Mouse (Mus musculus): ENCODE results near the gene Gm826. TPM values are rescaled to one million over a fixed set of nuclear protein-coding genes. Genes with fewer than 3 reads are reported as not detected.

Gene Gm826
- total RNA-seq (2015; ENCODE audit: low replicate concordance) (not detected in 2 replicates), total RNA-seq (2017; ENCODE audit: low replicate concordance) (not detected in 2 replicates)

- no peak for ATAC-seq (replicated peaks; ENCODE audit: low FRiP score, poor library complexity, severe bottlenecking)
Observed at GRCm38 (mm10) chr2:160334111-160334661, at the start of gene Gm826. Gm826 (minus strand) TSS chr2:160334162.

DNA sequence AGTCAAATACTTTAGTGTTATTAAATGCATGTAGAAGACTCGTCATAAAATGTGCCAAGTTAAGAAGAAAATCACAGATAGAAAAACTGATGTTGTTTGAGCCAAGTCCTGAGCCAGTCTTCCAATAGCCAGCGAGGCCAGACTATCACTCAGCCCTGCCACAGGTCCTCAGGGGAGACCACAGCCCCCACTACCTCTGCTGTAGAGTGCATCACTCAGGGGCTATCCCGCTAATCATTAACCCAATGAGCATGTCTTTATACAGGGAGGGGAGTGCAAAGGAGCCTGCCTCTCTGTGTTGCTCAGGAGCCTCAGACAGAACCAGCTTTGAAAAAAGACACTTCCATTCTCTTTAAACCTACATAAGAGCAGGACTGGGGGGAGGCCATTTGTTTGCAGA is 49.5 kb upstream of the Gm826 start:
- ATAC-seq (replicated peaks; ENCODE audit: low FRiP score, poor library complexity, severe bottlenecking) = no peak

DNA sequence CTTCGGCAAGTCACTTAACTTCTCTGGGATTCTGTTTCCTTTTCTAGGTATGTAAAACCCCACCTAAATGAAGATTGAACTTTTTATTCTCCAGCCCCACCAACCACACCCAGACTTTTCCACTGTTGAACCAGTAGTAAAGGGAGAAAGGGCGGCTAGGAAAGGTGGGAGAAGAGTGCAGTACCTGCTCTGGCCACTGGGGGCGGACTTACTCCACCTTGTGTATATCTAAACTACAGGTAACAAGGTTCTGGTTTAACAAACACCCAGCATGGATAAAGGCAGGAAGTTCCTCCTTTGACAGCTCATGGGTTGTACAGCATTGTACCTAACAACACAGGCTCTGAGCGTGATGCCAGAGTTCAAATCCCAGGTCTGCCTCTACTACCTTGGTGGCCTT is 44.3 kb upstream of the Gm826 start:
- no peak for ATAC-seq (replicated peaks; ENCODE audit: low FRiP score, poor library complexity, severe bottlenecking)

GRCm38 (mm10) chr2:160376236-160376635 is 42.3 kb upstream of the Gm826 start:
- no peak for ATAC-seq (replicated peaks; ENCODE audit: low FRiP score, poor library complexity, severe bottlenecking)

GRCm38 (mm10) chr2:160369653-160370420 is 35.9 kb upstream of the Gm826 start:
- no peak for ATAC-seq (replicated peaks; ENCODE audit: low FRiP score, poor library complexity, severe bottlenecking)

GRCm38 (mm10) chr2:160368422-160369357 is 34.7 kb upstream of the Gm826 start:
- no peak for ATAC-seq (replicated peaks; ENCODE audit: low FRiP score, poor library complexity, severe bottlenecking)

GRCm38 (mm10) chr2:160367448-160368208 is 33.7 kb upstream of the Gm826 start:
- ATAC-seq (replicated peaks; ENCODE audit: low FRiP score, poor library complexity, severe bottlenecking) = no peak

DNA sequence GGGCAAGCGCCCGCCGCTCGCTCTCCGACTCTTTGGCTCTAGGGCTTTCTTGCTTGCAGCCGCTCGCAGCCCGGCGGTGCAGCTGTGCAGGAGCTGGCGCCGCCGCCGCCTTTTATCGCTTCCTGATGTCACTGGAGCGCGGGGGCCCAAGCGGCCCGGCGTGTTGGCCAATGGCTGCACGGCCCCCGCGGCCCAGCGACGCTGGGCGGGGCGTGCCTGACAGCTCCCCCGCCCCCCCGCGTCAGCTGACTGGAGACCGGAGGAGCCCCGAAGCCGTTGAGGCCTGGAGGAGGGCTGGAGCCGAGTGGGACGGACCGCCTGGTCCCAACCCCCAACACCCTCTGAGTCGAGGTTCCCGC is 33.0 kb upstream of the Gm826 start, which contains the start of gene Mafb:
Mafb (minus strand) TSS at position 86 of the 359 bp plus-strand sequence.
- ATAC-seq (replicated peaks; ENCODE audit: low FRiP score, poor library complexity, severe bottlenecking) = no peak

DNA sequence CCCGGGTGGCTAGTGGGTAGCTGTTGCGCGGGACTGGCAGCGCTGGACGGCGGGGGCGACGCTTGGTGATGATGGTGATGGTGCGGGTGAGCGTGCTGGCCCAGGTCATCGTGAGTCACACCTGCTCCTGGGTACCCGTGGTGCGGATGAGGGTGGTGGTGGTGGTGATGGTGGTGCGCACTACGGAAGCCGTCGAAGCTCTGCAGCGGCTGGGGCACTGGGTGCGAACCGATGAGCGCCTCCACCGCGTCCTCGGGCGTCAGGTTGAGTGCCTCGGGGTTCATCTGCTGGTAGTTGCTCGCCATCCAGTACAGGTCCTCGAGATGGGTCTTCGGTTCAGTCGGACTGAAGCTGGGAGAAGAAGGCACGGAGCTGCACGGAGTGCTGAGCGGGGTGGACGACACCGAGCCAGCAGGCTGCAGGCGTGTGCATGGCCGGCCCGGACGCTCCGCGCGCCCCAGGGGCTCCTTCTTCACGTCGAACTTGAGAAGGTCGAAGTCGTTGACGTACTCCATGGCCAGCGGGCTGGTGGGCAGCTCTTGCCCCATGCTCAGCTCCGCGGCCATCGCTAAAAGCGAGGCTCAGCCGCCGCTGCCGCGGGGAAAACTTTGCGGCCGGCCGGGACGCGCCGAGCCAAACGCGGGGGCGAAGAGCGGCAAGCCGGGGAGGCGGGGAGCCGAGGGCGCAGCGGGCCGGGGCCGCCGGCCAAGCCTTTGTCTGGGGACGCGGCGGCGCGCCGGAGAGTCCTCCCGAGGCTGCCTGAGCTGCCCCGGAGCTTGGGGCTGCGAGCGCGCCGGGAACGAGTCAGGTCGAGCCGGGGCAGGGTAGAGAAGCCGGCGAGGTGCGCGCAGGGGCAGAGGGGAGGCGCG is 32.4 kb upstream of the Gm826 start:
- no peak for ATAC-seq (replicated peaks; ENCODE audit: low FRiP score, poor library complexity, severe bottlenecking)

- ATAC-seq (replicated peaks; ENCODE audit: low FRiP score, poor library complexity, severe bottlenecking) = no peak
Observed at GRCm38 (mm10) chr2:160365107-160365911, 31.3 kb upstream of the Gm826 start.

DNA sequence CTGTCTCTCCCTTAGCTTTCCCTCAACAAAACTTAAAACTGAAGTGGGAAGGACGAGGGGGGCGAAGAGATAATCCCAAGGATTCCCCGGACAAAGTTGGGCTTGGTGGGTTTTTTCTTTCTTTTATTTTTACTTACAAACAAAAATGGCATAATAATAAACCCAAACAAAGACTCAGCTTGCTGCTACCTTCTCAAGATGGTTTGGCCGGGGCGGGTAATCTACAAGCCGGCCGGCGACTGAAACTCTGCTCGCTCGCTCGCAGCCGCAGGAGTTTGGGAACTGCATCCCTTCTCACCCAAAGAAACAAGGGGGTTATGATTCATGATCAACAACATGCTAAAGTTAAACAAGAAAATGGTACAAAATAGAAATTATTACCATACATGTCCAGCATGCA is 30.7 kb upstream of the Gm826 start:
- no peak for ATAC-seq (replicated peaks; ENCODE audit: low FRiP score, poor library complexity, severe bottlenecking)

DNA sequence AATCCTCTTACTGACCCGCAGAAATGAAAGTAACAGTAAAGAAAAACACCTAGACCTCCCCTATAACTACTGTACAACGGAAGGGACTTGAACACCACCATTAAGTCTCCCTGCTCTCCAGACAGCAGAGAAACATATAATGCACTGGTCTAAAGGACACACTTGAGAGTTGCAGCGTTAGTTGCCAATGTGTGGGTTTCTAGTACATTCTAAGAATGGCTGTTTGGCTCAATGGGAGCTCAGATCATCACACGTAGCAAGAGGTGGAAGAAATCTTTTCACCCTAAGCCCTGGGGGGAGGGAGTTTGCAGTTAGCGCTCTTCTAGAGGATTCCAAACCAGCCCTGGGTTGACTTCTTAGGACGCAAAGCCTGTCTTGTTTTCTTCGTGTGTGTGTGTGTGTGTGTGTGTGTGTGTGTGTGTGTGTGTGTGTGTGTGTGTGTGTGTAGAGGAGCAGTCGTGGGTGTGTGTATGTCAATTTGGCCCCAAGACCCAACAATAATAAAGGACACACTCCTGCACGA is 30.2 kb upstream of the Gm826 start:
- no peak for ATAC-seq (replicated peaks; ENCODE audit: low FRiP score, poor library complexity, severe bottlenecking)

DNA sequence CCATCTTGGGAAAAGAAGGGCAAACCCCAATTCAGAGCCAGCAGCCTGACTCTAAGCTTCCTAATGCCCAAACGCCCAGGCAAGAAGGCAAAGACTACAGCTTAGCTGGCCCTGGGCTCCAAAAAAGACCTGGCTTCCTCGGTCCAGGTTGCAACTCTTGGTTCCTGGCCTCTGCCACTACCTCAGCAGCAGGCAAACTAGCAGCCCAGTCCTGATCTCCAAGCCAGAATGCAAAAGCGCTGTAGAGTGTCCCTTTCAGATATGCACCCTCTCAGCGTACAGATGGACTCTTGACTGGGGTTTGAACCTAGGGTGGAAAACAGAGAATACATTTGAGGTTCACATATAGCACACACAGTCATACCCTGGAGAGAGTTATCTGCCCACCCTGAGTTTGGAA is 29.2 kb upstream of the Gm826 start:
- no peak for ATAC-seq (replicated peaks; ENCODE audit: low FRiP score, poor library complexity, severe bottlenecking)

- no peak for ATAC-seq (replicated peaks; ENCODE audit: low FRiP score, poor library complexity, severe bottlenecking)
Observed at GRCm38 (mm10) chr2:160361442-160362121, 27.6 kb upstream of the Gm826 start.

DNA sequence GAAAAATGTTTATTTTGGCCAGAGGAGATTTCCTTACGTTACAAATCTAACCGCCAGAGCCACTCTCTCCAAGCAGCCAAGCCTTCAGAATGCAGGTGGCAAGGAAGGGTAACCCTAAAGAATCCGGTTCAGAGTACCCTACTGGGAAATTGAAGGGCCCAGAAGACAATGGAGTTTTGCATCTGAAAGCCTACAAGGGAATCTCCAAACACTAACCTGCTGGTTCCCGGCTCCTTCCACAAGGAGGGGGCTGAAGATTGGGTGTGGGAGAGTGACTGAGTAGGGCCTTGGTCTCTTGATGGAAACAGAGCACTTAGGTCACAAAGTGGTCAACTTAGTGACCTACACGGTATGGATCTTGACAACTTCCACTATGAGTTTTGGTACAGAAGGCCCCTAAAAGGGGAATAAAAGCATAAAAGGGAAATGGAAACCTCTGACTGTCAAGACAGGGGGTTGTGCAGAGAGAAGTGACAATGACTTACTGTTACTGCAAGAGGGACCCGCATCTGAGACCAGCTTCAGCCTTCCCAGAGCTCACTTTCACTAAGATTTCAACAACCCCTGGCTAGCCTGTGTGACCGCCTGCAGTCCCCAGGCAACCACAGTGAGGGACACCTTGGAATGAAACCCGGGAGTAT is 26.4 kb upstream of the Gm826 start:
- no peak for ATAC-seq (replicated peaks; ENCODE audit: low FRiP score, poor library complexity, severe bottlenecking)

DNA sequence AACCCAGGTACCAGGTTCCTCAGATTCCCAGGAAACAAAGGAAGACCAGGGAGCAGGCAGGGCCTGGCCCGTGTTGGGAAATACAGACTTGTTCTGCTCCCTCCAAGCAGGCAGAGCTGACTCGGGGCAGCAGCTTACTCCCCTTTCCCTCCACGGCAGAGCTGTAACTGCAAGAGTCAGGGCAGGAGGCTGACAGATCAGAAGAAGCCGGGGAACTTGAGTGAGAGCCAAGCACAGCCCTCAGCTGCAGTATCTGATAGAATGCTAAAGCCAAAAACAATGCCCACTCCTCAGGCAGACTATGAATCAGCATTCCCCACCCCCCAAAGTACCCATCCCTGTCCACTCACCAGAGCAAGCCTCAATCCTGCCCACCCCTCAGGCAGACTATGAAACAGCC is 24.9 kb upstream of the Gm826 start:
- no peak for ATAC-seq (replicated peaks; ENCODE audit: low FRiP score, poor library complexity, severe bottlenecking)

- no peak for ATAC-seq (replicated peaks; ENCODE audit: low FRiP score, poor library complexity, severe bottlenecking)
Observed at GRCm38 (mm10) chr2:160357442-160357841, 23.5 kb upstream of the Gm826 start.
